Mouse (Mus musculus) cerebellum, adult 11-12 months (tissue): ENCODE results near the gene Acox1.

Experiments used
- DNase-seq: peaks from one replicate; pipeline ENCODE4 v3.0.0; 2022

Gene Acox1

GRCm38 (mm10) chr11:116198639-116199531, at the start of gene Acox1, which contains the start of gene Ten1:
TSS of gene Acox1 (minus strand) at chr11:116199045.
TSS of gene Ten1 (plus strand) at chr11:116198855.
- peak; percentile 96 for DNase-seq

GRCm38 (mm10) chr11:116247502-116248222, 48.8 kb upstream of the Acox1 start:
- no peak for DNase-seq

- DNase-seq, result no peak
Observed at GRCm38 (mm10) chr11:116245616-116246015, 46.8 kb upstream of the Acox1 start.

GRCm38 (mm10) chr11:116244580-116244979, 45.7 kb upstream of the Acox1 start:
- no peak for DNase-seq

GRCm38 (mm10) chr11:116241744-116242235, 42.9 kb upstream of the Acox1 start:
- no peak for DNase-seq

GRCm38 (mm10) chr11:116239797-116240196, 41.0 kb upstream of the Acox1 start:
- DNase-seq, result no peak

GRCm38 (mm10) chr11:116237742-116238395, 39.0 kb upstream of the Acox1 start, which contains the start of gene Evpl:
TSS of gene Evpl (minus strand) at chr11:116238077.
- DNase-seq, result no peak

GRCm38 (mm10) chr11:116234901-116235300, 36.1 kb upstream of the Acox1 start:
- no peak for DNase-seq

- DNase-seq, result no peak
Observed at GRCm38 (mm10) chr11:116232427-116232826, 33.6 kb upstream of the Acox1 start.

GRCm38 (mm10) chr11:116228699-116229098, 29.9 kb upstream of the Acox1 start:
- no peak for DNase-seq

GRCm38 (mm10) chr11:116226414-116226813, 27.6 kb upstream of the Acox1 start:
- peak; percentile 60 for DNase-seq

GRCm38 (mm10) chr11:116222740-116223059, 23.9 kb upstream of the Acox1 start:
- no peak for DNase-seq

- no peak for DNase-seq
Observed at GRCm38 (mm10) chr11:116221931-116222739, 23.3 kb upstream of the Acox1 start.

- no peak for DNase-seq
Observed at GRCm38 (mm10) chr11:116219885-116220284, 21.0 kb upstream of the Acox1 start.

- DNase-seq, result peak; percentile 35
Observed at GRCm38 (mm10) chr11:116218737-116219400, 20.0 kb upstream of the Acox1 start.

GRCm38 (mm10) chr11:116218263-116218662, 19.4 kb upstream of the Acox1 start:
- DNase-seq, result no peak

GRCm38 (mm10) chr11:116216549-116216948, 17.7 kb upstream of the Acox1 start:
- no peak for DNase-seq

GRCm38 (mm10) chr11:116215991-116216390, 17.1 kb upstream of the Acox1 start:
- no peak for DNase-seq

GRCm38 (mm10) chr11:116215181-116215580, 16.3 kb upstream of the Acox1 start:
- DNase-seq, result no peak

- DNase-seq, result no peak
Observed at GRCm38 (mm10) chr11:116213877-116214510, 15.1 kb upstream of the Acox1 start.

GRCm38 (mm10) chr11:116212847-116213246, 14.0 kb upstream of the Acox1 start:
- no peak for DNase-seq
